Mouse (Mus musculus): ENCODE data around the gene Ythdf1. TPM values are rescaled to one million over a fixed set of nuclear protein-coding genes. Genes with fewer than 3 reads are reported as not detected.

Ythdf1 gene
- 84.3 to 94.2 TPM (median 88.3 TPM) in 4 replicates for total RNA-seq (2023; ENCODE audit: inconsistent age)

DNA sequence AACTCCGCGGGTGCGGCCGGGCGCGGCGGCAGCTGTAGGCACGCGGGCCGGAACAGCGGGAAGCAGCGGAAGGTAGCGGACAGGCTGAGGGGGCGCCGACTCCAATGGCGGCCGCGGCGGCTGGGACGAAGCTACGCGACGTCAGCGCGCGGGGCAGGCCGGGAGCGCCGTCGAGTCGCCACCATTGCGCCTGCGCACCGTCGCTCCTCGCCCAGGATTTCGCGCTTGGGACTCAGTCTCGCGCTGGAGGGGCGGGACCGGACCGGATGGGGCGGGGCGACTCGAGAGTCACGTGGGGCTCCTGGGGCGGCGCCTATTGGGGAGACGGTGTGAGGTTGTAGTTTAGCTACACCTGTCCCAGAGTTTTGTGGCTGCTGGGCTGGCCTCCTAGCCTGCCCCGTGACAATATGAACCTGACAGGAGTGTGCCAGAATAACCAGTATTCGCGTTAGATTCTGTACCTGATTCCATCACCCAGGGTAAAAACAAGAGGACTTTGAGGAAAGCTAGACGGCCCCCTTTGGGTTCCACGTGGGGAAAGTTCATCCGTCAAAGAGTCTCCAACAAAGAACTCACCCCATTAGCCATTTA lies at the start of gene Ythdf1:
Gene Ythdf1 (minus strand): TSS at position 140 of the 591 bp plus-strand sequence.

DNA sequence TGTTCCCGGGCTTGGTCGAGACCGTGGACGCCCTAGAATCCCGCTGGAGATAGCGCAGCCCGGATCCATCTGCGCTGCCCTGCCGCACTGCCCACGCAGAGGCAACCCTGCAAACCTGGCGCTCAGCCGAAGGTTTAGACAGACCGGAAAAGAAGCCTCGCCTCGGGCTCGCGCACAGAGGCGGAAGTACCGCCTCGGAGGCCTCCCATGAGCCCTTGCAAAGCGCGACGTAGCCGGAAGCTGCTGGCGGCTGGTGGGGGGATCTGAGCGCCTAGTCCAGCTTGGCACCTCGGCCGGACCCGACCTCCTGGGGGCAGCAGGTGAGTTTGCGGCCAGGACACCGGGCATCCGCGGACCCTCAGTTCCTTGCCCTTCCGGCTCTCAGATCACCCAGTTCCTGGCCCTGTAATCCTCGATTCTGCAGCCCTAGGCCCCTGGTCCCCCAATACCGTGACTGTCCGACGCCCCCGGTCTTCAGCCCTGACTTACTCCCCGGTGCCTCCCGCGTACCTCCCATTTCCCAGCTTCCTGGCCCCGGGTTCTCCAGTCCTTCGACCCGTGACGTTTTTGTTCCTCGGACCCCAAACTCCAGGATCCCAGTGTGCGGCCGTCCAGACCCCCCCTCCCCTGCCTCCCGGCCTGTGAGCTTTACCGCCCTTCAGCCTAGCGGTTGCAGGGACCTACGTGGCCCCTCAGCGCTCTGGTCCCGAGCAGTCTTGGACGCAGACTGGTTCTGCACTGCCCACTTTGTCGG lies 46.4 kb upstream of the Ythdf1 start, which contains the start of gene Arfgap1:
Gene Arfgap1 (plus strand): TSS at position 216 of the 754 bp plus-strand sequence.

GRCm38 (mm10) chr2:180954061-180955047 lies 33.6 kb upstream of the Ythdf1 start, which contains the start of gene Nkain4:
Nkain4 (minus strand) TSS chr2:180954699.

DNA sequence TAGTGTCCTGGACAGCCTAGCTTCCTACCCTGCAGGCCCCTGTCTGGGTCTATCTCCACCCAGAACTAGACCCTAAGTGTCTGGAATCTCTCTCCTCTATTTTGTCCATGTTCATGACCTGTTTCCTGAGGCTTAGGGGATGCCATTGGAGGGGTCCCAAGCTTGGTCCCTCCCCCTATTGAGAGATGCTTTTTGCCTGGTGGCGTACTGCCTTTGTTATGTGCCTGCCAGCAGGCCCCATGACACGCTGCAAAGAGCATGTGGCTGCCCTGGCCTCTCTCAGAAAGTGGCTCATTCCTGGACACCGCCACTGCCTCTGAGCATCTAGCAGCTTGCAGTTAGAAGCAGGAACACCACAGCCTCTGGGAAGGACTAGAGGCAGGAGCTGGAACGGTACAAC lies 8.0 kb upstream of the Ythdf1 start, which contains the start of gene Birc7:
Gene Birc7 (plus strand): TSS at position 301 of the 400 bp plus-strand sequence.

Other genes starting within 250 kb of the Ythdf1 start
- gene Dido1, start 210.9 kb downstream of the Ythdf1 start, total RNA-seq (2023; ENCODE audit: inconsistent age) = 86.3 to 94.9 TPM (median 91.0 TPM) in 4 replicates
- 44.6 to 54.8 TPM (median 51.4 TPM) in 4 replicates for gene Gid8, start 210.8 kb downstream of the Ythdf1 start, total RNA-seq (2023; ENCODE audit: inconsistent age)
- gene Slc17a9, start 195.7 kb downstream of the Ythdf1 start, total RNA-seq (2023; ENCODE audit: inconsistent age) = 20.1 to 29.1 TPM (median 25.3 TPM) in 4 replicates
- gene Bhlhe23, start 144.0 kb downstream of the Ythdf1 start, total RNA-seq (2023; ENCODE audit: inconsistent age) = not detected in 4 replicates
- not detected in 4 replicates for gene Birc7, start 8.1 kb upstream of the Ythdf1 start, total RNA-seq (2023; ENCODE audit: inconsistent age)
- not detected in 4 replicates for gene Nkain4, start 33.8 kb upstream of the Ythdf1 start, total RNA-seq (2023; ENCODE audit: inconsistent age)
- 78.6 to 86.2 TPM (median 81.3 TPM) in 4 replicates for gene Arfgap1, start 46.3 kb upstream of the Ythdf1 start, total RNA-seq (2023; ENCODE audit: inconsistent age)
- 1.3 to 3.4 TPM (median 1.7 TPM) in 4 replicates for gene Col20a1, start 65.6 kb upstream of the Ythdf1 start, total RNA-seq (2023; ENCODE audit: inconsistent age)
- not detected in 4 replicates for gene Chrna4, start 122.6 kb upstream of the Ythdf1 start, total RNA-seq (2023; ENCODE audit: inconsistent age)
- gene Kcnq2, start 214.4 kb upstream of the Ythdf1 start, total RNA-seq (2023; ENCODE audit: inconsistent age) = not detected in 4 replicates
- gene Eef1a2, start 236.1 kb upstream of the Ythdf1 start, total RNA-seq (2023; ENCODE audit: inconsistent age) = not detected in 4 replicates